Mouse (Mus musculus) embryonic stem cell, embryonic (primary cell): ENCODE results near the gene Grtp1.

ENCODE experiments used
- CTCF ChIA-PET, 4 experiments: fragments of 300-600 bp in 2 of 4; fragments of 350-600 bp in 2 of 4; sonication (Branson Sonifier 250); formaldehyde crosslinking; loops; one replicate each; lab custom pipeline; 2022; ENCODE audit warnings: inconsistent platforms in 2 of 4; lab: Charles Lee
- POLR2A ChIA-PET, 4 experiments: fragments of 300-600 bp in 2 of 4; fragments of 350-600 bp in 2 of 4; sonication (Branson Sonifier 250); formaldehyde crosslinking; loops; one replicate each; lab custom pipeline; 2022; ENCODE audit warnings: antibody characterized with exemption in 4 of 4, inconsistent platforms in 1 of 4; lab: Charles Lee

Gene Grtp1

DNA sequence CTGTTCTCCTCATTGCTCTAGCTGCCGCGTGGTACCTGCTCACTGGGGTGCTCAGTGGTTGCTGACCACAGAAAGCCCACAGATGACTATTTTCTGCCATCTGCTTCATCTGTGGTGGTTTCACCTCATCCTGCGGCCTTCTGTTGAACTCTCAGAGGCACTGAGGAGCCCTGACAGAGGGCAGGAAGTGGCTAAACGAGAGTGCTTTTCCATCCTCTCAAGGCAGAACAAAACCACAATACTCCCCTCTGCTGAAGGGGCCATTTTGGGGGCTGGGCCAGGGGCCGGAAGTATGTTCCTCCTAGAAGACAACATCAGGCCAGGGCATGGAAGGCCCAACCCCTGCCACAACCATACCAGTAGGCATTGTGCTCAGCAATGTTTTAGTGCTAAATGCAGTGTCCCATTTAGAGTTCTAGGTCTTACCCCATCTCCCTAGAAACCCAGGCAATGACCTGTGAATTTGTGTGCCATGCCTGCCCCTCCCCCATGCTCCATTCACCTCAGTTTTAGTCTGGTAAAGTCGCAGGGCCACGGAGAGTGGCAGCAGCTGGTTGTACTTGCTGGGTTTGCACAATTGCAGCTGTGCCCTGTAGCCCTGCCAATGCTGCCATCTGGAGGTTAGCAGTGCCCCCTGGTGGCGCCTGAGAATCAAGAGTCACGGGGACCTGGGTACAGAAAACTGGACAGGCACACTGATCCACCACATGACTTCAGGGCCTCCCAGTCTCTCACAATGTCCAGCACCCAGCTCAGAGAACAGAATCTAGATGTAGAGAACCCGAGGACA, 13.3 kb upstream of the Grtp1 start:
- ChIA-PET POLR2A (interaction anchor here in 3 of 4 experiments (0.6 to 7.4 kb wide), 13 partner anchors 9 to 108 kb away, joined by 3 to 53 read pairs (median 4); partner anchors contain the start of genes Cul4a (in 1 of the 3), Grtp1 (in 1 of the 3), Lamp1 (in 1 of the 3) and Pcid2 (in 1 of the 3)), CTCF (interaction anchor here (0.7 to 1.9 kb wide), 13 partner anchors 9 to 318 kb away, joined by 3 to 6 read pairs (median 3); partner anchors contain the start of gene Adprhl1 (in 2 of the 4))

DNA sequence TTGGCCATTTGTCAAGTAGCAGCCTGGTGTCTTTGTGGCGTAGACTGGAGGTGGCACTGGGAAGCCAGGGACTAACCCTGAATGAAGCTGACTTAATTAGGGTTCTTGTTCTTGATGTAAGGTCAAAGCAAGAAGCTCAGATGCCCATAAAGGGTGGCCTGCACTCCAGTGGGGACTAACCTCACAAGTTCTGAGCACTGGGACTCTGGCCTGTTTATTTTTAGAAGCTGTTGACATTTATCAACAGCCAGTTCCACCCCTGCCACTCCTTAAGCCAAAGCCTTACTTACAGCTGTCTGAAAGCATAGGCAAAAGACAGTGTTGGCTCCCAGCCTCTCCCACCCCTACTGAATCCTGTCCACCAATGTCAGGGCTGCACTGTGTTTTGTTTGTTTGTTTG, 9.3 kb upstream of the Grtp1 start:
- CTCF ChIA-PET, result interaction anchor here in 1 of 4 experiments (1.0 to 1.6 kb wide), 4 partner anchors 10 to 44 kb away, joined by 3 to 6 read pairs (median 4); partner anchors contain the start of gene Adprhl1
- POLR2A ChIA-PET, result interaction anchor here (0.6 to 13.8 kb wide), 39 partner anchors 7 to 339 kb away, joined by 3 to 191 read pairs (median 6); partner anchors contain the start of genes Grtp1 (in 2 of the 4), Lamp1 (in 2 of the 4), Adprhl1 (in 1 of the 4) and Cul4a (in 1 of the 4)

DNA sequence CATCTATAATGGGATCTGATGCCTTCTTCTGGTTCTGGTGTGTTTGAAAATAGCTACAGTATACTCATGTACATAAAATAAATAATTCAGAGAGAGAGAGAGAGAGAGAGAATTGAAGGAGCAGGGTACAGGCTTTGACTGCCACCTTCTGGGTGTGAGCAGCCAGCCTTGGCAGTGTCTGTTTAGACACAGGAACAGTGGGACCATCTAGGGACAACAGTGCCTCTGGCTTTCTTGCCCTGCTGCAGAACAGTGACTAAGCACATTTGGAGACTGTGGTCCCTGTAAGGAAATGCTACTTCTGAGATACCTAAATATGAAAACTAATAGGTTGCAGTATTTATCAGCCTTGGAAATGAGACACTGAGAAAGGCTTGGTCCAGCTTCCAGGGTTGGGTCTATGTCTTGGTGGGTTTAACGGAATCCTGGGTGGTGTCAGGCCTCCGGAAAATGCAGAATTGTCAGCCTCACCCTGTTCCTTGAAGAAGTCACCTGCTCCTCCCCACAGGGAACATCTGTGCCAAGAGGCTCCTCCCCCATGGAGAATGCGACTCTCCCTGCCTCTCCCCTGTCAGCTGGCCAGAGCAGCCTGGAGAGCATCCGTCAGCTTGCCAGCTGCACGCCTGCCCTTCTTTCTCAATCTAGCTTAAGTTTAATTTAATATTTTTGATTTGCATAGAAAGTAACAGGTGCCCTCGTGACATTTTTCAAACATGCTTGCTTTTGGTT, 8.4 kb upstream of the Grtp1 start:
- CTCF ChIA-PET, result interaction anchor here in 2 of 4 experiments (0.6 to 1.6 kb wide), 4 partner anchors 12 to 312 kb away, joined by 3 to 6 read pairs (median 3); no protein-coding TSS in a partner anchor
- POLR2A ChIA-PET, result interaction anchor here in 3 of 4 experiments (0.6 to 13.8 kb wide), 48 partner anchors 8 to 1573 kb away, joined by 3 to 191 read pairs (median 4); partner anchors contain the start of genes Dcun1d2 (in 2 of the 3), Grtp1 (in 2 of the 3), Lamp1 (in 2 of the 3) and Tmco3 (in 2 of the 3)

DNA sequence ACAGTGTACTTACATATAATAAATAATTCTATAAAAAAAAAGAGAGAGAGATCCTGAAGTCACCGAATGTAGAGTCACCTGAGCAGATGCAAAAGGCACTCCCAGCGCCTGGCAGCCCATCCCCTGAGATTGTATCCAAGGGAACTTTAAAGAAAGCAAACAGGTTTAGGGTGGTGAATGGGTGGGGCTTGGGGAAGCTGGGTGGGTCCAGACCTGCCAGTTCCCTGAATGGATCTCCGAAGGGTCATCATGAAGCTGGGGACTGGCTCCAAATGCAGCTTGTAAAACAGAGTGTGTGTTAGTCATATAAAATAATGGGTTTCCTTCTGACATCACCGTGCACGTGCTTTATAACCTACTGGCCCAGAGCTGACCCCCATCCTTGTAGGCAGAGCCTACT, 5.9 kb upstream of the Grtp1 start:
- CTCF ChIA-PET, result interaction anchor here in 3 of 4 experiments (0.6 to 1.0 kb wide), 3 partner anchors 11 to 74 kb away, joined by 3 read pairs; partner anchors contain the start of gene Adprhl1 (in 1 of the 3)

DNA sequence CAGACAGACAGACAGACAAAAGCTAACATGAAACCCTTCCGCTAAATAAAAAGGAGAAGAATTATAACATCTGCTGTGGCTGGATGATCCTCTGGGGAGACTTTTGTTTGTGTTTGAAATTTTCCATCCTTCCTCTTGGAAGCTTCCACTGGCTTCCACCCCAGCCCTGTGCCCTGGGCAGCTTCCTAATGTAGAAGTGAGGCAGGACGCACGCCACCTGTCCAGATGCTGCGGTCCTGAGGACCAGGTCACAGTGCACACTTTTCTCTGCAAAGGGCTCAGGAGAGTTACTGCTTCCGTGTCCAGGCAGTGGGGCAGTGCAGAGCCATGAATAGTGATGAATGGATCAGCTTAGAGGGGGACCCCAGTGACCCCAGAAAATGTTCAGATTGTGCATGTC, 4.9 kb upstream of the Grtp1 start:
- ChIA-PET POLR2A (interaction anchor here in 3 of 4 experiments (0.6 to 17.0 kb wide), 37 partner anchors 8 to 1650 kb away, joined by 3 to 191 read pairs (median 6); partner anchors contain the start of genes Lamp1 (in 3 of the 3), Cul4a (in 2 of the 3), Mcf2l (in 2 of the 3) and Pcid2 (in 2 of the 3)), CTCF (interaction anchor here in 2 of 4 experiments (0.7 to 2.2 kb wide), 6 partner anchors 9 to 87 kb away, joined by 3 to 7 read pairs (median 4); partner anchors contain the start of gene Adprhl1 (in 2 of the 2))

More for the DNA sequence above, 5.9 kb upstream of the Grtp1 start:
- POLR2A ChIA-PET, result interaction anchor here in 3 of 4 experiments (0.5 to 17.0 kb wide), 24 partner anchors 10 to 627 kb away, joined by 3 to 191 read pairs (median 5); partner anchors contain the start of genes Lamp1 (in 2 of the 3), Adprhl1 (in 1 of the 3), Cul4a (in 1 of the 3) and Dcun1d2 (in 1 of the 3)

DNA sequence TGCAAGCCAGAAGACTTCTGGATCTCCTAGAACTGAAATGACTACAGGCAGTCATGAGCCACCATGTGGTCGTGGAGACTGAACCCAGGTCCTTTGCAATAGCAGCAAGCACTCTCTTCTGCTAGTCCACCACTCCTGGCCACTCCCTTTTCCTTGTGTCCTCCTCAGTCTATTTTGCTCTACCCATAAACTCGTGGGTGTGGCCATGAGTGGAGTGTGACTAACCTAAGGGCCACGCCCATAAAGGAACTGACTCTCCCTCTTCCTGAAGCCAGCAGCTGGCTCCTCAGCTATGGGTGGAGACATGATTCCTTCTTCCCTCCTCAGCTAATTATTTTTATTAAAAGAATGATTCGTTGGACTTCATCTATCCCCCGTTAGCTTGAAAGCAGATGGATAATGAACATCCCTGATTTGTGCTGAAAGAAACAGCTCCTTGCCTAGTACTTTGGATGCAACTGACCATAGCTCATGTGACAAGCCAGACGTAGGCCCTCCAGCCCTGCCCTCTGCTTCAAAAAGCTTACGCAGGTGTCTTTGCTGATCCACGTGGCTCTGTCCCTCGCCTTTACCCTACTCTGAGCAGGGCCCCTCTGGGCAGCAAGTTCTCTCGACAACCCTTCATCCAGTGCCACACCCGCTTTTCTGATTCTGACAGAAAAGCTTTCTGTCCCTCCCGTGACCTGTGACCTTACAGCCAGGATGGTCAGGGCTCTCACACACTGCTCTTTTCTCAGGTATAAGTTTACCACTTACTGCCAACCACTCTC, 4.1 kb upstream of the Grtp1 start:
- CTCF ChIA-PET, result interaction anchor here in 2 of 4 experiments (0.6 to 2.2 kb wide), 9 partner anchors 9 to 553 kb away, joined by 3 to 7 read pairs (median 4); partner anchors contain the start of genes Adprhl1 (in 2 of the 2) and Cdc16 (in 1 of the 2)
- POLR2A ChIA-PET, result interaction anchor here in 3 of 4 experiments (0.6 to 17.0 kb wide), 49 partner anchors 9 to 1649 kb away, joined by 3 to 191 read pairs (median 5); partner anchors contain the start of genes Lamp1 (in 3 of the 3), Cul4a (in 2 of the 3), Dcun1d2 (in 2 of the 3) and Mcf2l (in 2 of the 3)

DNA sequence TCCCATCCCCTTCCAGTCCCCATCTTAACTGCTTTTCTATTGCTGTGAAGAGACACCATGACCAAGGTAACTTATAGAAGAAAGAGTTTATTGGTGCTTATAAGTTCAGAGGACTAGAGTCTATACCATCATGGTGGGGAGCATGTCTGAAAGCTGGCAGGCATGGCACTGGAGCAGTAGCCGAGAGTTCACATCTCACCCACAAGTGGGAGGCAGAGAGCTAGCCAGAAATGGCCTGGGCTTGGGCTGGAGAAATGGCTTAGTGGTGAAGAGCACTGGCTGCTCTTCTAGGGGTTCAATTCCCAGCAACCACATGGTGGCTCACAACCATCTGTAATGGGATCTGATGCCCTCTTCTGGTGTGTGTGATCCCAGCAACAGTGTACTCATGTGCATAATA, 3.1 kb upstream of the Grtp1 start:
- ChIA-PET CTCF (interaction anchor here in 2 of 4 experiments (0.7 to 2.2 kb wide), 6 partner anchors 10 to 554 kb away, joined by 3 to 7 read pairs (median 4); partner anchors contain the start of genes Adprhl1 (in 1 of the 2) and Cdc16 (in 1 of the 2)), POLR2A (interaction anchor here in 3 of 4 experiments (0.8 to 17.0 kb wide), 18 partner anchors 7 to 555 kb away, joined by 3 to 191 read pairs (median 10); partner anchors contain the start of genes Lamp1 (in 2 of the 3), Dcun1d2 (in 1 of the 3) and Tmco3 (in 1 of the 3))

DNA sequence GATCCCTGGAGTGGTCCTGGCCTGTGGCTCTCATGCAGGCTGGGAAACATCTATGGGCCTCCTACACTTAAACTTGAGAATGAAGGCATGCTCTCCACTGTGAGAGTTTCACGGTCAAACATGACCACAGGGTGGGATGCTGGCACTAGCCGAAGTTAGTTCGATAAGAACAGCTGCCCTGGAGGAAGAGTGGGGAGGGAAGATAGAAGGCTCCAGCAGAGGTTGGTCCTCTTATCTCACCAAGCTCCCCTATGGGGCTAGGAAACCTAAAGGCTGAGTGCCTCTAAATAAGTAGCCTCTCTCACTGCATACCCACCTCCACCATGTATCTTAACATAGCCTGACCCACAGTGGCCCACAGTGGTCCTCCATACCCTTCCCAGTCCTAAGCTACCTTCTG, 2.4 kb upstream of the Grtp1 start:
- POLR2A ChIA-PET, result interaction anchor here in 3 of 4 experiments (0.6 to 17.0 kb wide), 24 partner anchors 7 to 346 kb away, joined by 3 to 191 read pairs (median 6); partner anchors contain the start of genes Lamp1 (in 2 of the 3), Dcun1d2 (in 1 of the 3) and Tmco3 (in 1 of the 3)
- CTCF ChIA-PET, result interaction anchor here in 2 of 4 experiments (1.1 to 2.2 kb wide), 5 partner anchors 11 to 89 kb away, joined by 3 to 7 read pairs (median 3); no protein-coding TSS in a partner anchor

DNA sequence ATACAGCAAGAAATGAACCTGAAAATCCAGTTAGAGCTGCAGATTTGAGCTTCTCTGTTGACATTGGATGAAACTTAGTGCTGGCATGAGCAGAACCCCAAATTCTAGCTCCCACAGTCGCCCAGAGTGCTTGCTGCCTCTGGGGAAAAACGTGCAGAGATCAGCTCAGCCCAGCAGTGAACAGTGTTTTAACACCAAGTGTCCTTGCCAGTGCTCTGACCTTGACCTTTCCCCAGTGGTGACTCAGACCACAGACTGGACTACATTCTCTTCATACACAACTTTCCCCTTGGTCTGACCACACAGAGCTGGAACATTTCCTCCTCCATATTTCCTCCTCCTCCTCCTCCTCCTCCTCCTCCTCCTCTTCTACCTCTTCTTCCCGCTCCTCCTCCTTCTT, 1.6 kb upstream of the Grtp1 start:
- ChIA-PET POLR2A (interaction anchor here in 3 of 4 experiments (0.7 to 17.0 kb wide), 26 partner anchors 8 to 346 kb away, joined by 3 to 191 read pairs (median 6); partner anchors contain the start of genes Lamp1 (in 2 of the 3), Dcun1d2 (in 1 of the 3) and Tmco3 (in 1 of the 3)), CTCF (interaction anchor here in 2 of 4 experiments (0.6 to 1.4 kb wide), 2 partner anchors 11 to 52 kb away, joined by 3 to 4 read pairs; no protein-coding TSS in a partner anchor)

DNA sequence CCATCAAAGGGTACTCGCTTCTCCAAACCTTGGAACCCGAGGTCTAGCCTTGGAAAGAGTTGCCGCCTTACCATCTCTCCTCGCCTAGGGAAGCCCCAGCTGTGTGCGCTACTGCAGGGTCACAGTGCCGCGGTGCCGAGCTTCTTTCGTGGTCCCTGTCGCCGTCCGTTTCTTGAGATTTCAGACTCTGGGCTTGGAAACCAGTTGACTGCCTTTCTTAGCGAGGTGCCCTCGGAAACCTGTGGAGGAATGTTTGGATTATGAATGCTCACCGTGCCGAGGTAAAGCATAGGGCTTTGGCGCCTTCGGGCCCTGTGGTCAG, 554 bp upstream of the Grtp1 start:
- POLR2A ChIA-PET, result interaction anchor here in 3 of 4 experiments (1.1 to 17.0 kb wide), 15 partner anchors 9 to 87 kb away, joined by 4 to 191 read pairs (median 10); partner anchors contain the start of genes Lamp1 (in 2 of the 3), Dcun1d2 (in 1 of the 3) and Tmco3 (in 1 of the 3)

DNA sequence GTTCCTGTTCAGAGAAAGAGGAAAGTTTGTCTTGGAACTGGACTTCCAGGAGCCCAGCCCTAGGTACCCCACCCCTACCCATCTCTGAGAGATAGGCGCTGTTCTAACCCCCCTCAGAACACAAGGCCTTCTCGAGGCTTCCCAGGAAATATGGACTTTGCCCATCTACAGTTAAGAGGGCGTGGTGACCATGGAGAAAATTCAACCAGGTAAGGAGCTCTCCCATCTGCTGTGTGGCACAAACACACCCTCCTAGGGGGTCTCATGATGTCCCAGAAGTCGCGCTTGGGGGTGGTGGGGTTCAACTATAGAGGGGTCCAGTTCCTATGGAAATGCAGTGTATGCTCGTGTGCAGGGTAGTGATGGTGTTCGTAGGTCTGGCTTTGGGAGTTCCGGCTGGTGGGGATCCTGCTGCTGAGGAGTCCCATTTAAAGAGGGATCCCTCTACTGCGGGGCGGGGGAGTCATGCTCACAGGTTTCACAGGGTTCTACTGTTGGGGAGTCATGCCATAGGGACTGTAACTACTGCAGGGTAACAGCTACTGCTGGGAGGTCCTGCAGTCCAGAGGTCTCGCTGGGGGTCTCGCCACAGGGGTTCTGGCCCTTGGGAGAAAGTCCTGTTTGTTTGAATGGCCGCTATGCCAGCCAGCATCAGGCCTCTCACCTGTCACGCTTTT, 897 bp downstream of the Grtp1 start:
- CTCF ChIA-PET, result no interaction called here
- POLR2A ChIA-PET, result interaction anchor here (0.5 to 17.0 kb wide), 11 partner anchors 11 to 264 kb away, joined by 3 to 191 read pairs (median 15); partner anchors contain the start of gene Lamp1 (in 2 of the 4)

More for the DNA sequence above, 554 bp upstream of the Grtp1 start:
- CTCF ChIA-PET, result no interaction called here

DNA sequence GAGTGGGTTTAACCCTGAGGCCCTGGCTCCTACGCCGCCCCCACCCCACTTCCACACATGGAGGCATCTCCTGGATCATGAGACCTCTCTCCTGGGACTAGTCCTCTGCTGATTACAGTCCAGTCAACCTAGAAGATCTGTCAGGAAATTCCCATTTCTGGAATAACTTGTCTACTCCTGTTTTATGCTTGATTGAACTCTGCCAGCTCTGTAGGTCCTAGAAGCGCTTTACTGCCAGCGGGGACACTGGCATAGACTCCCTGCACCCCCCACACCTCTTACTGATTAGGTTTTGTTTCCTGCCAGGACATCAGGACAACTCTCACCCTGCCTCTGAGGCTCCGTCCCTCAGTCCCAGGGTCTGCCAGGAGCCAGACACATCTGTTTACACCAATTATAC, 2.9 kb downstream of the Grtp1 start:
- ChIA-PET CTCF (interaction anchor here in 1 of 4 experiments (0.6 kb wide), 1 partner anchor 66 kb away, joined by 8 read pairs; no protein-coding TSS in a partner anchor), POLR2A (interaction anchor here in 2 of 4 experiments (2.9 to 17.0 kb wide), 7 partner anchors 8 to 32 kb away, joined by 10 to 149 read pairs (median 27); no protein-coding TSS in a partner anchor)

DNA sequence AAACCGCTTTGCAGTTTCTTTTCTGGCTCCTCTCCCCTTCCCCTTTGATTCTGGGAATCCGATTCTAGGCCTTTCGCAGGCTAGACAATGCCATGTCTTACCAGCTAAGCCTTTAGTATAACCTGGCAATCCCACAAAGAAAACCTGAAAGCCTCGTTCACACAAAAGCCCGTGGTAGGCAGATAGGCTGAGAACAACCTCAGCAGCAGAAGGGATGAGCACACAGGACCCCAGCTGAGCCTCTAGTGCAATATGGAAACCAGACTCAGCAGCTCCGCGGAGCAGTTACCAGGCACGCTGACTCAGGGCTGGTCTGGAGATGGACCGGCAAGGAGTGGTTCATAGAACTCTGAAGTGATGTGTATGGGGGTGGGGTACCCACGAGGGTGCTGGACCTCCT, 5.6 kb downstream of the Grtp1 start:
- CTCF ChIA-PET, result interaction anchor here (0.6 to 1.5 kb wide), 7 partner anchors 12 to 342 kb away, joined by 3 to 7 read pairs (median 4); partner anchors contain the start of gene Adprhl1 (in 1 of the 4)

DNA sequence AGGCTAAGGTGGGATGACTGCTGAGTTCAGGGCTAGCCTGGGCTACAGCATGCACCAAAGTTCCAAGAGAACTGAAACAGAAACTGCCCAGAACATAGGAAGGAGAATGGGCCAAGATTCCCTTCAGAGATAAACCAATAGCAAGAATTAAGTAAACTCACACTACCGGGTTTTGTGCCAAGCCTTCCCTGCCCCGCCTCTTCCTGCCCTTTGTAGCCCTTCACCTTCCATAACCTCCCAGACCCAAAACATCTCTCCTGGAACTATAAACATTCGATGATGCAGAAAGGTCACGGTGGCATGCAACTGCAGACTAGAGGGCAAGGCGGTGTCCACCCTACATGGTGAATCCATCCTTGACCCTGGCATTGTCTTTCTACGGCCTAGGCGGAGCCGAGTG, 10.2 kb downstream of the Grtp1 start:
- CTCF ChIA-PET, result no interaction called here
- POLR2A ChIA-PET, result interaction anchor here in 3 of 4 experiments (0.7 to 3.3 kb wide), 12 partner anchors 9 to 31 kb away, joined by 3 to 18 read pairs (median 5); partner anchors contain the start of gene Lamp1 (in 1 of the 3)

More for the DNA sequence above, 5.6 kb downstream of the Grtp1 start:
- POLR2A ChIA-PET, result interaction anchor here in 3 of 4 experiments (0.5 to 17.0 kb wide), 18 partner anchors 8 to 481 kb away, joined by 3 to 149 read pairs (median 4); partner anchors contain the start of gene Lamp1 (in 1 of the 3)

DNA sequence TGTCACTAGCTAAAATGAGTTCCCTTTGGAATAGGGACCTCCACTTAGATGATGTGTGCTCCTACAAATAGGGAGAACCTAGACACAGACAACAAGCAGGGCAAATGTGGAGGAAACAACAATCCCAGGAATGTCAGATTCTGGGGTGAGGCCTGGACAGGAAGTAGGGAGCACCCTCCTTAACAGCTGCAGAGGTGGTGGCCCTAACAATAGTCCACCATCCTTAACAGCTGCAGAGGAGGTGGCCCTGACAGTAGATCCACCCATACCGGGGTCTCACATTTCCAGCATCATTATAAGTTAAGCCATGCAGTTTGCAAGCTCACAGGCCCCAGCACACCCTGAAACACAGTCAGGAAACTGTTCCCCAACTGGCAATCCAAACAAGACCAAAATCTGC, 11.6 kb downstream of the Grtp1 start:
- POLR2A ChIA-PET, result interaction anchor here in 3 of 4 experiments (0.9 to 3.8 kb wide), 21 partner anchors 9 to 49 kb away, joined by 3 to 25 read pairs (median 6); no protein-coding TSS in a partner anchor
- CTCF ChIA-PET, result interaction anchor here in 2 of 4 experiments (1.0 to 1.6 kb wide), 2 partner anchors 10 to 16 kb away, joined by 4 read pairs; no protein-coding TSS in a partner anchor
